Mouse (Mus musculus): Measurements from ENCODE around the gene Ubl3. TPM values are rescaled to one million over a fixed set of nuclear protein-coding genes. Genes with fewer than 3 reads are reported as not detected.

Ubl3 gene
- polyA plus RNA-seq, 1 experiment from 2014 or later: 15.4 TPM

DNA sequence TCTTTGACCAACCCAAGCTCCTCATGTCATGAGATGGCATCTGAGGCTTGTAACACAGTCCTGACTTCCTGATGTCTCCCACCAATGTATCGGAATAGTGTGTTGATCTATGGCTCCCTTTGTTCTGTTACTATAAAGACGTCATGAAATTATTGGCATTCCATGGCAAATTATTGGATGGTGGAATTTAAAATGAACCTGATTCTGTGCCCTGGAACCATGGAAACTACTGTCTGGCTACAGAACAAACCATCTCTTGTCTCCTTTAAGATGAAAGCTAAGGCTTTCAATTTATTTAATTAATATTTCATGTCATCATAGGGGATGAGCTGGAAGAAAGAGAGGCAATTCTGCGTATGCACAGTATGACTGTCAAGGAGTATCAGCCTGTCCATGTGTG is 36.4 kb upstream of the Ubl3 start:
- H3K9ac ChIP-seq (ENCODE audit: low read depth, low read length): no peak overlapping the region
- H3K4me3 ChIP-seq (ENCODE audit: low read depth, low read length): no peak overlapping the region
- no peaks in the 10 kb centered on the region for H3K9me3 ChIP-seq (replicated peaks; ENCODE audit: control insufficient read depth, low read length)
- H3K4me2 ChIP-seq (ENCODE audit: low read depth, low read length): no peak overlapping the region
- WGBS (ENCODE audit: insufficient replicate concordance): 67% methylated on average over 3 of the region's 3 CpGs
- H3K4me1 ChIP-seq (ENCODE audit: control insufficient read depth, low read depth, low read length): no peaks in the 10 kb centered on the region
- no peaks in the 10 kb centered on the region for H3K36me3 ChIP-seq (ENCODE audit: control insufficient read depth, insufficient read depth)
- H3K27ac ChIP-seq (ENCODE audit: low read length): no peak overlapping the region
- no peaks in the 10 kb centered on the region for H3K27me3 ChIP-seq (ENCODE audit: control insufficient read depth, insufficient read depth, low read depth, low read length)
- ATAC-seq (ENCODE audit: low read depth): no peak

DNA sequence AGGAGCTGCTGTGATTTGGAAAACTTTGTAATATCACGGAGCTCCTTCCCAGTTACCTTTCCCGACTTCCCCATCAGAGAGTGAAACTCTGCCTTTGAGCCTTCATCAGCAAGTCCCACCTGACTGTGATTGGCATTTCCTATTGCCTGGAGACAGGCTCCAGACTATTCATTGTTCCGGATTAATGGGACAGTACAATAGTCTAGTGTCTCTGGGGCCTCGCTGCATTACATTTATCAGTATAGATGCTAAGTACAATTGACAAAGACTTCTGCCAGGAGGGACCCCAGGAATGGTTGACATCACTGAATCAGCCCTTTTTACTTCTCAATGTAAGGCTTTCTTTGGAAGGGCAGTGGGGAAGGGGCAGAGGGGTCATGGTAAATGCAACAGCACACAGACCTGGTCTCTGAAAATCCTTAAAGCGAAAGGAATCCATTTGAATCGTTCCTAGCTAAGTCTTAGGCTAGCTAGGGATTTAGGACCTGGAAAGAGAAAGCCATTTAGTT is 35.6 kb upstream of the Ubl3 start:
- WGBS (ENCODE audit: insufficient replicate concordance): 63% methylated on average over 6 of the region's 6 CpGs
- H3K27ac ChIP-seq (ENCODE audit: low read length): no peak overlapping the region
- no peaks in the 10 kb centered on the region for H3K9me3 ChIP-seq (replicated peaks; ENCODE audit: control insufficient read depth, low read length)
- no peak for ATAC-seq (ENCODE audit: low read depth)
- no peak overlapping the region for H3K4me3 ChIP-seq (ENCODE audit: low read depth, low read length)
- no peaks in the 10 kb centered on the region for H3K4me1 ChIP-seq (ENCODE audit: control insufficient read depth, low read depth, low read length)
- no peaks in the 10 kb centered on the region for H3K36me3 ChIP-seq (ENCODE audit: control insufficient read depth, insufficient read depth)
- no peaks in the 10 kb centered on the region for H3K27me3 ChIP-seq (ENCODE audit: control insufficient read depth, insufficient read depth, low read depth, low read length)
- no peak overlapping the region for H3K9ac ChIP-seq (ENCODE audit: low read depth, low read length)
- no peak overlapping the region for H3K4me2 ChIP-seq (ENCODE audit: low read depth, low read length)

DNA sequence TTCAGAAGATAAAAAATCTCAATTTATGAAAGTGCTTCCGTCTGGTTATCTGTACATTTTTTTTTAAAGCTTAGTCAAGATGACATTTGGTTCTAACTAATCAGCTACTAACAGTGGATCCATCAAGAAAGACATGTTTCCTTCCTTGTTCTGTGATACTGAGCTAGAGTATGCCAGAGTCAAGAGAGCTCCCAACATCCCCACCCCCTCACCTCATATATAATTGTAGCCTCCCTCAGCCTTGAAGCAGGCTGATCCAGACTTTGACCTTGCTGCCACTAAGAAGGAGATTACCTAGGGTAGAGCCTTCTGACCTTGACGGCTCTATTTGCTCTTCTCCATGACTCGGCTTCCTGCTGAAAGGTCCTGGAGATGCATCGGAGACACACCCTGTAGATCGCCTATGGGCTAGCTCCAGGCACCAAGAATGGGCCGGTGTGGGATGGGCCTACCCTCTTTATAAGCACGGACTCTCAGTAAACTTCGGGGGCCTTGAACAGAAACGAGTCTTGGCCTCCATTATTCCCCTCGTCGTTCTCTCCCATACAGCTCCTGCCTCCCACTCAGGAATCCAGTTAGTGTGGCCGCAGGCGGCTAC is 27.9 kb upstream of the Ubl3 start:
- H3K9ac ChIP-seq (ENCODE audit: low read depth, low read length): no peak overlapping the region
- no peak overlapping the region for H3K27ac ChIP-seq (ENCODE audit: low read length)
- H3K27me3 ChIP-seq (ENCODE audit: control insufficient read depth, insufficient read depth, low read depth, low read length): no peaks in the 10 kb centered on the region
- H3K9me3 ChIP-seq (replicated peaks; ENCODE audit: control insufficient read depth, low read length): no peaks in the 10 kb centered on the region
- no peaks in the 10 kb centered on the region for H3K4me1 ChIP-seq (ENCODE audit: control insufficient read depth, low read depth, low read length)
- H3K4me3 ChIP-seq (ENCODE audit: low read depth, low read length): no peak overlapping the region
- 77% methylated on average over 13 of the region's 13 CpGs for WGBS (ENCODE audit: insufficient replicate concordance)
- H3K4me2 ChIP-seq (ENCODE audit: low read depth, low read length): no peak overlapping the region
- H3K36me3 ChIP-seq (ENCODE audit: control insufficient read depth, insufficient read depth): no peaks in the 10 kb centered on the region
- ATAC-seq (ENCODE audit: low read depth): no peak

DNA sequence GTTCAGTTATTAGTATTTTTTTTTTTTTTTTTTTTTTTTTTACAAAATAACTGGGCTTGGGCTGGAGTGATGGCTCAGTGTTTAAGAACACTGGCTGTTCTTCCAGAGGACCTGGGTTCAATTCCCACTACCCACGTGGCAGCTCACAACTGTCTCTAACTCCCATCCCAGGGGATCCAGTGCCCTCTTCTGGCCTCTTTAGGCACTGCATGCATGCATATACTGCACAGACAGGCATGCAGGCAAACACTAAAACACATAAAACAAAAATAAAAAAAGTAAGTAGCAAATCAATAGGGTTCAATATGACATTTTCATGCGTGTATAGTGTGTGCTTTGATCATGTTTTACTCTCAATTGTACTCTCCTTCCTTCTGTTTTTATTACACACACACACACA is 26.6 kb upstream of the Ubl3 start:
- Histone ChIP-seq H3K36me3 (ENCODE audit: control insufficient read depth, insufficient read depth) (no peaks in the 10 kb centered on the region), H3K9ac (ENCODE audit: low read depth, low read length) (no peak overlapping the region), H3K4me1 (ENCODE audit: control insufficient read depth, low read depth, low read length) (no peaks in the 10 kb centered on the region), H3K4me2 (ENCODE audit: low read depth, low read length) (no peak overlapping the region), H3K9me3 (replicated peaks; ENCODE audit: control insufficient read depth, low read length) (no peaks in the 10 kb centered on the region), H3K4me3 (ENCODE audit: low read depth, low read length) (no peak overlapping the region), H3K27ac (ENCODE audit: low read length) (no peak overlapping the region), H3K27me3 (ENCODE audit: control insufficient read depth, insufficient read depth, low read depth, low read length) (no peaks in the 10 kb centered on the region)
- 60% methylated on average over 2 of the region's 2 CpGs for WGBS (ENCODE audit: insufficient replicate concordance)
- ATAC-seq (ENCODE audit: low read depth): no peak

DNA sequence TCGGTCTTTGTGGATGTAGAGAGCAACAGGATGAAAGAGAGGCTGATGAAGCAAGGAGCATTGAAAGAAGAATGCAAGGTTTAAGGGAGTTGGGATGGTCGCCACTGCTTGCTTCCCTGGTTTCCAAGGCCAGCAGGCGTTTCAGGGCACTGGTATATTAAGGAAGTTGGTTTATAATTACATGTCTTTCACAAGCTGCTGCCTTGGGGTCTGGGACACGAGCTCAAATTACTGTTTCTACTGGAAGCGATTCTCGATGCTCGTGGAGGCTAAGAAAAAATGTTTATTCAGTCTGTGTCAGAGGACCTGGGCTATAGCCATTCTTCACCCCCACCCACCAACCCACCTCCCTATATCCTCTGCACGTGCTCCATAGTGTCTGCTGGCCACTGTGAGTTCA is 25.8 kb upstream of the Ubl3 start:
- no peak for ATAC-seq (ENCODE audit: low read depth)
- Histone ChIP-seq H3K27me3 (ENCODE audit: control insufficient read depth, insufficient read depth, low read depth, low read length) (no peaks in the 10 kb centered on the region), H3K4me3 (ENCODE audit: low read depth, low read length) (no peak overlapping the region), H3K9ac (ENCODE audit: low read depth, low read length) (no peak overlapping the region), H3K4me2 (ENCODE audit: low read depth, low read length) (no peak overlapping the region), H3K9me3 (replicated peaks; ENCODE audit: control insufficient read depth, low read length) (no peaks in the 10 kb centered on the region), H3K27ac (ENCODE audit: low read length) (no peak overlapping the region), H3K36me3 (ENCODE audit: control insufficient read depth, insufficient read depth) (no peaks in the 10 kb centered on the region), H3K4me1 (ENCODE audit: control insufficient read depth, low read depth, low read length) (no peaks in the 10 kb centered on the region)
- WGBS (ENCODE audit: insufficient replicate concordance): 64% methylated on average over 8 of the region's 8 CpGs

DNA sequence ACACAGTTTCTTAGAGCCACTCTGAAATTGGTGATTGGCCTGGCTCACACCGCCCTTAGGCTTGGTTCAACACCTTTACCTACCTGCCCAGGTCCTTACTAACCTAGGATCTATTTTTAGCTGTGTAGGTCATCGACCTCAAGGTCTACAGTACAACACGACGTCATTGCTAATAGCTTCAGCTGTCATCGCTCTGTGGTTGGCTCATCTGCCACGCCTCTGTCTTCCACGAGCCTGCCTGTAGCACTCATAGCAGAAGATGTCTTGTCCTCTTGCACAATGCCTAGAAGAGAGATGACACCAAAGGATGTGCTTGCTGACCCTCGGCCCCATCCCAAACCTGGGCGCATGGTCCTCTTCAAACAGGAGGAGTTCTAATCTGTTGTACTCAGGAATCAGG is 24.7 kb upstream of the Ubl3 start:
- Histone ChIP-seq H3K36me3 (ENCODE audit: control insufficient read depth, insufficient read depth) (no peaks in the 10 kb centered on the region), H3K4me2 (ENCODE audit: low read depth, low read length) (no peak overlapping the region), H3K4me1 (ENCODE audit: control insufficient read depth, low read depth, low read length) (no peaks in the 10 kb centered on the region), H3K9ac (ENCODE audit: low read depth, low read length) (no peak overlapping the region), H3K27me3 (ENCODE audit: control insufficient read depth, insufficient read depth, low read depth, low read length) (no peaks in the 10 kb centered on the region), H3K9me3 (replicated peaks; ENCODE audit: control insufficient read depth, low read length) (no peaks in the 10 kb centered on the region), H3K4me3 (ENCODE audit: low read depth, low read length) (no peak overlapping the region), H3K27ac (ENCODE audit: low read length) (no peak overlapping the region)
- no peak for ATAC-seq (ENCODE audit: low read depth)
- WGBS (ENCODE audit: insufficient replicate concordance): 56% methylated on average over 9 of the region's 9 CpGs

DNA sequence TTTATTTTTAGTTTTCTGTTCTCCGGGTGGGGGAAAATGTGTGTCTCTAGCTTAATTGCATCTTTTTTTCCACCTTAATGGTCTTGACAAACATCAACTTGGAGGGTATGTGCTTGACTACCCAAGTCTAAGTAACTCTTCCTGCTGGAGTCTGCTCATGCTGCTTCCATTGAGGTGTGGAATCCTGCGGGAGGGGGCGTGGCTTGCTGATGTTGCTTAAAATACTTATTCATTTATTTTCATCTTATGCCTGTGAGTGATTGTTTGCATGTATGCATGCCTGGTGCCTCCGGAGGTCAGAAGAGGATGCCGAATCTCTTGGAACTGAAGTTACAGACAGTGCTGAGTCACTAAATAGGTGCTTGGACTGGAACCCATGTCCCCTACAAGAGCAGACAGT is 22.6 kb upstream of the Ubl3 start:
- Histone ChIP-seq H3K27ac (ENCODE audit: low read length) (no peak overlapping the region), H3K9me3 (replicated peaks; ENCODE audit: control insufficient read depth, low read length) (no peaks in the 10 kb centered on the region), H3K4me2 (ENCODE audit: low read depth, low read length) (no peak overlapping the region), H3K36me3 (ENCODE audit: control insufficient read depth, insufficient read depth) (no peaks in the 10 kb centered on the region), H3K27me3 (ENCODE audit: control insufficient read depth, insufficient read depth, low read depth, low read length) (no peaks in the 10 kb centered on the region), H3K4me1 (ENCODE audit: control insufficient read depth, low read depth, low read length) (no peaks in the 10 kb centered on the region), H3K4me3 (ENCODE audit: low read depth, low read length) (no peak overlapping the region), H3K9ac (ENCODE audit: low read depth, low read length) (no peak overlapping the region)
- 50% methylated on average over 5 of the region's 5 CpGs for WGBS (ENCODE audit: insufficient replicate concordance)
- ATAC-seq (ENCODE audit: low read depth): no peak

DNA sequence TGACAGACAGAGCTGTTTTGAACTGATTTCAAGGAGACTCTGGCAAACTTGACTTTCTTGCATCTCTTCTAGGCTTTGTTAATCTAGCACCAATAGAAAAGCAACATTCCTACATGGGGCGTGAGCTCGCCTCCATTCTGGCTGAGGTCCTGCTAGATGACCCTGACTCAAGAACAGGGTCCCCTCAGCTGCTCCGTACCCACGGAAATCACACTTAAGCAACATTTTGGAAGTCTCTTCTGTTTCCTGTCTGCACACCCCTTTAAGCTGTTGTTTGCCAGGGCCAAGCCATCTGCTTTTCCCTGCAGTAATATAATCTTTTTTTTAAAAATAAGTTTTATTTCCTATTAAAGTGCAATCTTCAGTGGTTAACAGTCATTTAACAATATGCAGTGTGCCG is 20.1 kb upstream of the Ubl3 start:
- H3K36me3 ChIP-seq (ENCODE audit: control insufficient read depth, insufficient read depth): no peaks in the 10 kb centered on the region
- no peak for ATAC-seq (ENCODE audit: low read depth)
- no peaks in the 10 kb centered on the region for H3K9me3 ChIP-seq (replicated peaks; ENCODE audit: control insufficient read depth, low read length)
- H3K27ac ChIP-seq (ENCODE audit: low read length): no peak overlapping the region
- H3K4me2 ChIP-seq (ENCODE audit: low read depth, low read length): no peak overlapping the region
- no peak overlapping the region for H3K4me3 ChIP-seq (ENCODE audit: low read depth, low read length)
- H3K9ac ChIP-seq (ENCODE audit: low read depth, low read length): no peak overlapping the region
- 51% methylated on average over 5 of the region's 5 CpGs for WGBS (ENCODE audit: insufficient replicate concordance)
- no peaks in the 10 kb centered on the region for H3K27me3 ChIP-seq (ENCODE audit: control insufficient read depth, insufficient read depth, low read depth, low read length)
- no peaks in the 10 kb centered on the region for H3K4me1 ChIP-seq (ENCODE audit: control insufficient read depth, low read depth, low read length)

DNA sequence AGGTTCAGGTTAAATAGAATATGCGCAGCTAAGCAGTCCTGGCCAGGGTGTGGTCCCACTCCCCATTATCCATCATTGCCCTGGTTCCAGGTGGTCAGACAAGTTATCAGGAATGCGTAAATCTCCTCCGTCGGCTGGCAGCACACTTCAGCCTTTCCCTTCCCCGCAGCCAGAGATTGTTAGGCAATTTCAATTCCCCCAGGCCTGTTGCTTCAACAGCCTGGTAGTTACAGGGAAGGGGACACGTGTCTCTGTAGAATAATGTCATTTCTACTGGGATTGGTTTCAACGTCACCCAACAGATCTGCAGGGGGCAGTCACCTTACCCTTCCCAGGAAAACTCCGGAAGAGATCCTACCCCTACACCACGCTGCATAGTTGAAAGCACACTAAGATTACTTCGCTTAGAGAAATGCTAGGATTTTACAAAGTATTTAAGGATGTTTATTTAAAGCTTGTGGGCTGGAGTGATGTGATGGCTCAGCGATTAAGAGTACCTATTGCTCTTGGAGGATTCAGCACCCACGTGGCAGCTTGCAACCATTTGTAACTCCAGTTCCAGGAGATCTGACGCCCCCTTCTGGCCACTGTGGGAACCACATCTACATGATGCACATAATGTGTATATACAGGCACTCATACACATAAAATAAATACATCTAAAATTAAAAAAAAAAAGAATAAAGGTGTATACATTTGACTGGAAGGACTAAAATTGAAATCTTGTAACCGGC is 18.1 kb upstream of the Ubl3 start:
- WGBS (ENCODE audit: insufficient replicate concordance): 69% methylated on average over 14 of the region's 14 CpGs
- Histone ChIP-seq H3K4me1 (ENCODE audit: control insufficient read depth, low read depth, low read length) (no peaks in the 10 kb centered on the region), H3K27me3 (ENCODE audit: control insufficient read depth, insufficient read depth, low read depth, low read length) (no peaks in the 10 kb centered on the region), H3K36me3 (ENCODE audit: control insufficient read depth, insufficient read depth) (no peaks in the 10 kb centered on the region), H3K27ac (ENCODE audit: low read length) (no peak overlapping the region), H3K9ac (ENCODE audit: low read depth, low read length) (no peak overlapping the region), H3K9me3 (replicated peaks; ENCODE audit: control insufficient read depth, low read length) (no peaks in the 10 kb centered on the region), H3K4me3 (ENCODE audit: low read depth, low read length) (no peak overlapping the region), H3K4me2 (ENCODE audit: low read depth, low read length) (no peak overlapping the region)
- ATAC-seq (ENCODE audit: low read depth): no peak

Measured in liver, embryonic 16.5 days (tissue).